Mouse (Mus musculus) heart, embryonic 12.5 days (tissue): ENCODE results near the gene Tbcd. TPM values are rescaled to one million over a fixed set of nuclear protein-coding genes. Genes with fewer than 3 reads are reported as not detected.

ENCODE experiments used
- ATAC-seq: fragments of 200-750 bp; cut with Nextera tagmentation; 2 replicates; pipeline ENCODE4 v1.8.0; 2017; ENCODE audit warnings: moderate TSS enrichment, moderate library complexity; ENCODE audit not compliant: insufficient number of reproducible peaks, low FRiP score
- H3K27ac ChIP-seq: fragments of 300-500 bp; sonication (generic); 2 replicates; pipeline ENCODE4 v1.5.1; 2016; ENCODE audit warnings: mild to moderate bottlenecking, moderate library complexity; ENCODE audit not compliant: poor library complexity, severe bottlenecking
- H3K27me3 ChIP-seq: fragments of 300-500 bp; sonication (generic); replicated peaks from 2 replicates; pipeline ENCODE4 v1.6.1; 2016; ENCODE audit warnings: mild to moderate bottlenecking, moderate library complexity
- H3K36me3 ChIP-seq: fragments of 300-500 bp; sonication (generic); 2 replicates; pipeline ENCODE4 v1.6.1; 2016; ENCODE audit warnings: mild to moderate bottlenecking, moderate library complexity
- H3K4me1 ChIP-seq: fragments of 300-500 bp; sonication (generic); replicated peaks from 2 replicates; pipeline ENCODE4 v1.6.1; 2016; ENCODE audit warnings: mild to moderate bottlenecking
- H3K4me2 ChIP-seq: fragments of 300-500 bp; sonication (generic); 2 replicates; pipeline ENCODE4 v1.6.1; 2016; ENCODE audit warnings: mild to moderate bottlenecking, moderate library complexity
- H3K4me3 ChIP-seq: fragments of 300-500 bp; sonication (generic); 2 replicates; pipeline ENCODE4 v1.5.1; 2016; ENCODE audit warnings: mild to moderate bottlenecking
- H3K9ac ChIP-seq: fragments of 300-500 bp; sonication (generic); 2 replicates; pipeline ENCODE4 v1.6.1; 2016; ENCODE audit warnings: mild to moderate bottlenecking, moderate library complexity
- H3K9me3 ChIP-seq: fragments of 300-500 bp; sonication (generic); replicated peaks from 2 replicates; pipeline ENCODE4 v1.6.1; 2016; ENCODE audit warnings: mild to moderate bottlenecking, moderate library complexity
- WGBS: fragments of 180-500 bp; shearing (Covaris S2); methylation state at CpG from one replicate; pipeline ENCODE4 v1.1.7; 2016; 5-methylcytosine and 5-hydroxymethylcytosine counted together
- polyA plus RNA-seq: library from polyadenylated mRNA; unstranded; fragments of >200 nt; fragmentation: Nextera tagmentation; extraction: Ambion mirVana; gene quantifications from 2 replicates; pipeline ENCODE4 v1.2.1, GENCODE M21; 2016

The Tbcd gene
- polyA plus RNA-seq, 1 experiment from 2014 or later, result 24.4 TPM

DNA sequence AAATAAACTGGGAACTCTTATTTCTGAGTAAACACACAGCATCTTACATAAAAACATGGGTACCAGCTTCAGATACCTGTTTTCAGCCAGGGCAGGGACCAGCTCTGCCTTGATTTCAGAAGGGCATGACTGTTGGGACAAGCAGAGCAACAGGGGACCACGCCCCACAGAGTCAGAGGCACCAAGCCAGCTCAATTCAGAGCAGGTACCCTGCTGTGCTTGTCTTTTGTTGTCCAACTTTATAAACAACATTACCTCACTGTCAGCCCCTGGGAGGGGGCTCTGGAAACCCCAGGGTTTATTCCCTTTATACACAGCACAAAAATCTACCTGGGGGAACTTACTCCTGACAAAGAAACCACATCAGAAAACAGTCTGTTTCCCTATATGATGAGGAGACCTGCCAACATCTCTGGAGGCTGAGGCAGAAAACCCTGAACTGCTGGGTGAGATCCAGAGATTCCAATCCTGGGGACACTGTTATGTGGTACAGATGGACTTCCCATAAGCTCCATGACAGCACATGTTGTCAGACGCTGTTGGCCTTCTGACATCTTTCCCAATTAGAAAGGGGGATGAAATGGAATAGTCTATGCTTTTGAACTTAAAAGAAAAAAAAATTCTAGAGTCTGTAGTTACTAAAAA lies 189.9 kb downstream of the Tbcd start:
- no peak overlapping the region for H3K4me3 ChIP-seq
- H3K36me3 ChIP-seq, result peaks cover 44% of the 10 kb centered on the region
- WGBS, result 74% methylated on average over 2 of the region's 2 CpGs
- no peak overlapping the region for H3K27ac ChIP-seq
- H3K4me2 ChIP-seq, result no peak overlapping the region
- no peaks in the 10 kb centered on the region for H3K9me3 ChIP-seq
- ATAC-seq, result no peak
- no peaks in the 10 kb centered on the region for H3K27me3 ChIP-seq
- no peak overlapping the region for H3K9ac ChIP-seq
- no peaks in the 10 kb centered on the region for H3K4me1 ChIP-seq

DNA sequence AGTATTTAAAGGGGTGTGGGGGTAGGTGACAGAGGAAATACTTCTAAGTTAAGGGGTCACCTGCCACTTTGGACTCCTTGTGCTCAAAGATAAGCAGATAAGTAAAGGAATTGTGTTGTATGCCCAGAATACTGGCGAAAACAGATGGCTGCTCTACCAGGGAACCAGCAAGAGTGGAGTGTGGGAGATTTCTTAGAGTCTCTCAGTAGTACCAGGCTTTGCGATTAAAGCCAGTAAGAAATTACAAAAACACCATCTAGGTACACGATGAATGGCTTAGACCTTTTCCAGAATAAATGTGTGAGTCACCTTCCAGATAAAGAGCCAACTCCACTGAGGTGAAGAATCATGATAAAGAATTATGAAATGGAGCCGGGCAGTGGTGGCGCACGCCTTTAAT lies 193.6 kb downstream of the Tbcd start:
- Histone ChIP-seq H3K9me3 (no peaks in the 10 kb centered on the region), H3K27me3 (no peaks in the 10 kb centered on the region), H3K4me3 (no peak overlapping the region), H3K4me2 (no peak overlapping the region), H3K27ac (no peak overlapping the region), H3K4me1 (peaks cover 11% of the 10 kb centered on the region), H3K9ac (no peak overlapping the region), H3K36me3 (peaks cover 13% of the 10 kb centered on the region)
- WGBS, result 86% methylated on average over 6 of the region's 6 CpGs
- ATAC-seq, result no peak

DNA sequence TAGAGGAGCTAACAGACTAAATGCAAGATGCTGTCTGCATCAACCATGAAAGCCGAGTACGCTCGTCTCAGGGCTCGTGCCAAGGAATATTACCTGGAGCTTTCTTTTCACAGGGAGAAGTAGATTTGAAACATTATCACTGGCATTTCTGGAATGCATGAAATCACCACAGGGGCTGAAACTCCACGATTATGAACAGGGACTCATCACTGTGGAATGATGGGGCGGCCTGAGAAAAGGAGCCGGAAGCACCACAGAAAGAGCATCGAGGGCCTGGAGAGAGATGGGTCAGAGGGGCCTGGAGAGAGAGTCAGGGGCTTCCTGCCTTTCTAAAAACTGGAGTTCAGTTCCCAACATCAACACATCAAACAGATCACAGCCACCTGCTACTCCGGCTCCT lies 195.6 kb downstream of the Tbcd start:
- WGBS, result 54% methylated on average over 9 of the region's 9 CpGs
- H3K27ac ChIP-seq, result no peak overlapping the region
- no peak for ATAC-seq

DNA sequence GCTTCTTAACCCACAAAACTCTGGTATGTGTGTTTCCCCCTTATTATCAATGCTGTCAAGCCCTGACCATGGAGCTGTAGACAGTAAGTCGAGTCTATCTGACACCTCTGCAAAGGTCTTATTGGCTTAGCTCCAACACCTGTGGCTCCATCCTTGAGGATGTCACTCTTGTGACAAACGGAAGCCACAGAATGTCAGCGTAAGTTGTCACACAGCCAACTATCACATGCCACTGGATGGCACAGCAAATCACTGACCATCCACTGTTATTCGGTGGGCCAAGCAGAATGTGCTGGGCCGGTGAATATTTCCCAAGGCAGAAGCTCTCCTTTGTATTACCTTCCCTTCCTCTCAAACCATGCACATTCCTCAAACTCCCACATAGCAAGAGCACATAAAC lies 196.4 kb downstream of the Tbcd start:
- ATAC-seq, result no peak
- WGBS, result 76% methylated on average over 5 of the region's 5 CpGs
- no peak overlapping the region for H3K4me2 ChIP-seq
- H3K27me3 ChIP-seq, result no peaks in the 10 kb centered on the region
- no peak overlapping the region for H3K27ac ChIP-seq
- H3K36me3 ChIP-seq, result peaks cover 16% of the 10 kb centered on the region; the same call in 1 of the 2 replicates
- H3K4me3 ChIP-seq, result no peak overlapping the region
- peaks cover 11% of the 10 kb centered on the region for H3K4me1 ChIP-seq
- no peaks in the 10 kb centered on the region for H3K9me3 ChIP-seq
- H3K9ac ChIP-seq, result no peak overlapping the region

More for the DNA sequence above, 195.6 kb downstream of the Tbcd start:
- no peaks in the 10 kb centered on the region for H3K27me3 ChIP-seq
- no peak overlapping the region for H3K9ac ChIP-seq
- peaks cover 11% of the 10 kb centered on the region for H3K4me1 ChIP-seq
- H3K36me3 ChIP-seq, result peaks cover 16% of the 10 kb centered on the region; the same call in 1 of the 2 replicates
- H3K4me3 ChIP-seq, result no peak overlapping the region
- no peak overlapping the region for H3K4me2 ChIP-seq
- H3K9me3 ChIP-seq, result no peaks in the 10 kb centered on the region

DNA sequence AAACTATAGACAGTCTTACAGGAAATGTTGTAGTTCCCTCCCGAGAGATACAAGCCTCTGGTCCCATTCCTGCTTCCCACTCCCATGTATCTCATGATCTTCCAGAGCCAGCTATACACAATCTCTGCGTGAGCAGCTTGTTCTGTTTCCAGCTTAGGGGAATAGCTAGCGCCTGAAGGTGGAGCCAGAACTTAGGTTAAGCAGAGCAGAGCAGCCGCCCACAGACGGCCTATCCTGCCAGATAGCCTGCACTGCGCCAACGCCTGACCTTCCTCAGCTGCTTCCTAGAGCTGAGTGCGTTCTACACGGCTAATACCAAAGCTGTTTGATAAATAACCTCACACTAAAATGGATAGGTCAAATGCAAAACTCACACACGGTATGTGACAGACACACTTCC lies 198.2 kb downstream of the Tbcd start:
- 53% methylated on average over 10 of the region's 10 CpGs for WGBS
- peaks cover 10% of the 10 kb centered on the region; the same call in 1 of the 2 replicates for H3K36me3 ChIP-seq
- no peaks in the 10 kb centered on the region for H3K27me3 ChIP-seq
- no peak overlapping the region for H3K9ac ChIP-seq
- H3K9me3 ChIP-seq, result no peaks in the 10 kb centered on the region
- peaks cover 17% of the 10 kb centered on the region for H3K4me1 ChIP-seq
- no peak overlapping the region for H3K4me3 ChIP-seq
- H3K4me2 ChIP-seq, result no peak overlapping the region
- no peak overlapping the region for H3K27ac ChIP-seq
- ATAC-seq, result no peak

DNA sequence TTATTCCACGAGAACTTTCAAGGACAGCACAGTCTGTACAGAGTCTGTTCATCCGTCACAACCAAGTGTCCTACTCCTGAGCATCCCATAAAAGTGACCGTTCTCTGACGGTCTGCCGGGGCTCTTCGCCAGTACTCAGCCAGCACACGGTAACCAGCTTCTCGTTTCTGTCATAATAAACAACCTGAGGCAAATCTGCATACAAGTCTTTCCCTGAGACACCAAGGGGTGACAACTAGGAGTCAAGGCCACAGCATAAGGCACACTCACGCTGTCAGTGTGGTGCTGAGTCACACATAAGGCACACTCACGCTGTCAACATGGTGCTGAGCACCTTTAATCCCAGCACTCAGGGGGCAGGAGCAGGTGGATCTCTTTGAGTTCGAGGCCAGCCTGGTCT lies 198.9 kb downstream of the Tbcd start:
- no peak overlapping the region for H3K4me2 ChIP-seq
- no peaks in the 10 kb centered on the region for H3K27me3 ChIP-seq
- no peak overlapping the region for H3K9ac ChIP-seq
- peaks cover 20% of the 10 kb centered on the region for H3K4me1 ChIP-seq
- no peak for ATAC-seq
- WGBS, result 89% methylated on average over 11 of the region's 11 CpGs
- no peak overlapping the region for H3K27ac ChIP-seq
- no peak overlapping the region for H3K4me3 ChIP-seq
- no peaks in the 10 kb centered on the region for H3K9me3 ChIP-seq
- peaks cover 10% of the 10 kb centered on the region; the same call in 1 of the 2 replicates for H3K36me3 ChIP-seq

DNA sequence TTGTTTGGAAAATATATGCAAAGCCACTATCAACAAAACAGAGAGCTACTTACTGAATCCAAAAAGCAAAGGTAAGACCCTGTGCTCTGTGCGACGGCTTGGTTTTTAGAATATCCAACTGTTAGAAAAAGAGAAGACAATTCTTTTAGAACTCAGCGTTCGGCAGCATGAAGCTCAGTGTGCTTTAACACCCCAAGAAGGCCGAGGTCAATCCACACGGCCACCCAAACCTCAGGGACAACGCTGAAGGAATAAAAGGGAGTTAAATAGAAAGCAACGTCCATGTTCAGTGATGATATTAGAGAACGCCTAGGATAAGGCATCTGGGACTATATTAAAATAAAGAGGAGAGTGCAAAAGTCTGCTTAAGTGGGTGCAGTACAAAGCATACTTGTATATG lies 199.8 kb downstream of the Tbcd start:
- Histone ChIP-seq H3K9ac (no peak overlapping the region), H3K9me3 (no peaks in the 10 kb centered on the region), H3K27me3 (no peaks in the 10 kb centered on the region), H3K4me2 (no peak overlapping the region), H3K4me3 (no peak overlapping the region), H3K4me1 (peaks cover 21% of the 10 kb centered on the region), H3K36me3 (peaks cover 10% of the 10 kb centered on the region; the same call in 1 of the 2 replicates), H3K27ac (no peak overlapping the region)
- no peak for ATAC-seq
- WGBS, result 88% methylated on average over 9 of the region's 9 CpGs

DNA sequence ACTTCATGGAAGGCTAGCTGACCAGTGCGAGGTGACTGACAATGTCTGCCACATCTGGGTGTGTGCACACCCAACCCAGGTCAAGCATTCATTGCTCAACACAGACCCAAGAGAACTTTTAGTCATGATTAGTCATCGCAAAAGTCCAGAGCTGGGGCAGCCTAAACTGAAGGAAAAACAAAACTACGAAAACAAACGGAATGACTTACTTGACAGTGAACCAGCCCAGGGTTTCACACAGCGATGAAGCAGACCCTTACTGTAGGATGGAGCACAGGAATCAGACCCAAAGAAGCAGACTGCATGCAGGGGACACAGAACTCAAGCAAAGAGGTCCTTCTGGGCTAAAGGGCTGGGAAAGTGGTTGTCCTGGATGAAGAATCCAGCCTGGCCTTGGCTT lies 200.2 kb downstream of the Tbcd start:
- Histone ChIP-seq H3K36me3 (peaks cover 10% of the 10 kb centered on the region; the same call in 1 of the 2 replicates), H3K9ac (no peak overlapping the region), H3K27ac (no peak overlapping the region), H3K4me2 (no peak overlapping the region), H3K4me1 (peaks cover 21% of the 10 kb centered on the region), H3K9me3 (no peaks in the 10 kb centered on the region), H3K4me3 (no peak overlapping the region), H3K27me3 (no peaks in the 10 kb centered on the region)
- WGBS, result 89% methylated on average over 5 of the region's 5 CpGs
- ATAC-seq, result no peak

DNA sequence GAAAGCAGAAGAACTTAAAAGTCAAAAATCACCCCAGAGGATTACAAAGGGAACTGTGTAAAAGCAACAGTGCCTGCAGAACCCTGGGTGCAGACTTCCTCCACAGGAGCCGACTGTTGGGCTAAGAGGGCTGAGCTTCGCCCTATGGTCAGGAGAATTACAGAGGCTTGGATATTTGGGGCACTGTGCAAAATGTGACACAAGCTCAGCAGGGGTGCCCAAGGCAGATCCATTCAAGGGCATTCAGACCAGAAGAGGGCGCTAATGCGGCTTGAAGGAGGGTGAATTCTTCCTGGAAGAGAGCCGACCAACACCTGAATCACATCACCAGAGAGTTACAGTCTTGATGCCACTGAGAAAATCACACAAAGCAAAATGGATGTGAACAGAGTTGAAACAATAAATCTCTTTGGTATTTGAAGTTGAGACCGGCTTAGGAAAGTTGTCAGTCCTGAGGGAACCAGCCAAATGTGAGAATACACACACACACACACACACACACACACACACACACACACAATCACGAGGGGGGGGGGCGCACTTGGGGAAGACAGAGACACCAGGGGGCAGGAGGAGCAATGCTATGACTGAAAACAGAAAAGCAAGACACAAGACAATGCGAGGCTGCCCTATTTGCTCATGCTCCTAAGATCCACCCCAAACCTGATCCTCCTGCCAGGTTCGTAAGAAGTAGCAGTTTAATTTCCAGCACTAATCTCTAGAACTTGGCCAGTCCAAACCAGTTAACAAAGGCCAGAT lies 201.0 kb downstream of the Tbcd start:
- ATAC-seq, result no peak
- no peaks in the 10 kb centered on the region for H3K9me3 ChIP-seq
- H3K9ac ChIP-seq, result no peak overlapping the region
- H3K36me3 ChIP-seq, result peaks cover 10% of the 10 kb centered on the region; the same call in 1 of the 2 replicates
- H3K27me3 ChIP-seq, result no peaks in the 10 kb centered on the region
- H3K4me2 ChIP-seq, result no peak overlapping the region
- no peak overlapping the region for H3K27ac ChIP-seq
- WGBS, result 54% methylated on average over 10 of the region's 10 CpGs
- H3K4me1 ChIP-seq, result peaks cover 14% of the 10 kb centered on the region
- no peak overlapping the region for H3K4me3 ChIP-seq

DNA sequence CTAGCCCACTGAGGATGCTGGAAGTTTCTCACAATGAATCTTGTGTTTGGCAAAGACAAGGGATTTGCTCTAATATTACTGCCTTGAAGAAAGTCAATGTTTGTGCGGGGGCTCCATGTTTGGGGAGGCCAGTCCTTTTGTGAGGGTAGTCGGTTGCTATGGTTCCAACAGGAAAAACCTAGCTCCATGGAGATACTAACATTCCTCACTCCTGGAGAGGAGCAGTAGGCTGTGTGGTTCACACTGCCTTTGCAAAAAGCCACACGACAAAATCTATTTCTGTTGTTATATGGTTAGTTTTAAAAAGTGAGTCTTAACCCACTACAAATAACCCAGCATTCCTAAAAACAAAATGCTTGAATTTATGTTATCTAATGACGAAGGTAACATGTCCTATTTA lies 201.9 kb downstream of the Tbcd start:
- Histone ChIP-seq H3K4me1 (peaks cover 10% of the 10 kb centered on the region; the same call in 1 of the 2 replicates), H3K9ac (no peak overlapping the region), H3K36me3 (peaks cover 10% of the 10 kb centered on the region; the same call in 1 of the 2 replicates), H3K9me3 (no peaks in the 10 kb centered on the region), H3K4me2 (no peak overlapping the region), H3K27ac (no peak overlapping the region), H3K27me3 (no peaks in the 10 kb centered on the region), H3K4me3 (no peak overlapping the region)
- no peak for ATAC-seq
- 87% methylated on average over 4 of the region's 4 CpGs for WGBS

DNA sequence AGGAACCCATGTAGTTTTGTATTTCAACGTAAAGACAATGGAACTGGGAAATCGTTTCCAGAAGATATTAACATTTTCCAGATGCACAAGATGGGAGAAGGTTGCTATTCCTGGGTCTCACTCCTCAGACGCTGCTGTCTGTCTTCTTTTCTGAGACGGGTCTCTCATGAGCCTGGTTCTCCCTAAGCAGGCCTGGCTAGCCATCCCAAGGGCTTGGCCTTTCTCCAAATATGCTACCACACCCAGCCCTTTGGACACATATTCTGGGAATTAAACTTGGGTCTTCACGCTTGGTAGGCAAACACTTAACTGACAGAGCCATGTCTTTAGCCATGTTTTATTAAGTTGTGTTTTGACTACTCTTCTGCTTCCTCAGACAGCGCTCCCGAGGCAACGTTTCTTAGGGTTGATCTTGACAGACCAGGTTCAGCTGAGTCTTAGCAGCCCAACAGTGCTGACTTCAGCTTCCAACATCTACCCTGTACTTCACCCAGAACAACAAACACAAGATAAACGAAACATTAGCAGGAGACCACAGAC lies 202.7 kb downstream of the Tbcd start:
- no peaks in the 10 kb centered on the region for H3K27me3 ChIP-seq
- no peak overlapping the region for H3K9ac ChIP-seq
- H3K4me1 ChIP-seq, result peaks cover 10% of the 10 kb centered on the region; the same call in 1 of the 2 replicates
- no peak for ATAC-seq
- H3K9me3 ChIP-seq, result no peaks in the 10 kb centered on the region
- WGBS, result 64% methylated on average over 9 of the region's 9 CpGs
- H3K36me3 ChIP-seq, result peaks cover 11% of the 10 kb centered on the region; the same call in 1 of the 2 replicates
- no peak overlapping the region for H3K4me3 ChIP-seq
- no peak overlapping the region for H3K4me2 ChIP-seq
- H3K27ac ChIP-seq, result no peak overlapping the region
